Mouse (Mus musculus): ENCODE measurements around the gene Tjp1. TPM values are rescaled to one million over a fixed set of nuclear protein-coding genes. Genes with fewer than 3 reads are reported as not detected.
A peak's percentile ranks its signal among the peaks of the same experiment; 100 is the strongest.

Tjp1 gene
- polyA plus RNA-seq, 1 experiment from 2014 or later = 17.4 TPM

DNA sequence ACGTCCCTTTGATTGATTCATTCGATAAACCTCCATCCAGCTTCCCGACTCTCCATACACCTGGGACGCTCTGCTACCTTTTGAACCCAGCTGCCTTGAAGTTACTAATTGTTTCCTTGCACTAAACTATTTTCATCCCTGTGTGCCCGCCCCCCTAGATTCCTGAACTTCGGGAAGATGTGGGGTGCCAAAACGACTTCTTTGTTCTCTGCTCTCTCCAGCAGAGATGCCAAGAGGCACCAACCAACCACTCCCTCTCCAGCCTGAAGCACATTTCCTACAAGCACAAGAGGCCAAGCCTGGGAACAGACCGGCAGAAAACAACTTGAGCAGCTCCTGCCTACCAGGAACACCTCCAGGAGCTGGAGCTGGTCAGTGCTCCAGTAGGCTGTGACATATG lies 57.4 kb downstream of the Tjp1 start:
- H3K4me2 ChIP-seq (ENCODE audit: low read depth, low read length) = peak overlapping the region; percentile 43; the same call in 1 of the 2 replicates
- 24% methylated on average over 8 of the region's 8 CpGs for WGBS
- H3K36me3 ChIP-seq (ENCODE audit: control insufficient read depth, insufficient read depth, low read length) = no peaks in the 10 kb centered on the region
- no peak overlapping the region; the same call in 1 of the 2 replicates for H3K9ac ChIP-seq (ENCODE audit: low read depth, low read length)
- H3K4me1 ChIP-seq (ENCODE audit: control insufficient read depth, insufficient read depth, low read length) = peaks cover 22% of the 10 kb centered on the region
- H3K27ac ChIP-seq (ENCODE audit: low read length) = peak overlapping the region; percentile 82
- no peak for ATAC-seq
- no peaks in the 10 kb centered on the region for H3K27me3 ChIP-seq (replicated peaks; ENCODE audit: control insufficient read depth, insufficient read depth, low read length)
- H3K4me3 ChIP-seq (ENCODE audit: low read length) = no peak overlapping the region
- no peaks in the 10 kb centered on the region for H3K9me3 ChIP-seq (ENCODE audit: control insufficient read depth, low read length)

DNA sequence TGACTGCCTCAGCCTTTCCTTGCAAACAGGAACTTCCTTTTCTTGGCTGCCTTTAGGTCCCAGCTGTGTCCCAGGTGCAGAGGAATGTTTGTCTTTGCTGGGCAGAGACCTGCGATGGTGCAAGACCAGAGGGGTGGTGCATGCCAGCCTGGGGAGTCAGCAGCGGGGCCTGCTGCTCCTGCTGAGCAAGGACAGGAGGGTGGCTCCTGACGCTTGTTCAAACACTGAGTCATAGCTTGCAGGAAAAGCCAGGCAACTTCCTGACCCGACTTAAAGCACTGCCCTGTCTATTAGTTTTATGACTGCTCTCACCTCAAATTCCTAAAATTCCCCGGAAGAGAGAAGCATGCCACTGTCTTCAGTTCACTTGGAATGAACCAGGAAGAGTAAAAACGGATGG lies 57.9 kb downstream of the Tjp1 start:
- 5% methylated on average over 6 of the region's 6 CpGs for WGBS

DNA sequence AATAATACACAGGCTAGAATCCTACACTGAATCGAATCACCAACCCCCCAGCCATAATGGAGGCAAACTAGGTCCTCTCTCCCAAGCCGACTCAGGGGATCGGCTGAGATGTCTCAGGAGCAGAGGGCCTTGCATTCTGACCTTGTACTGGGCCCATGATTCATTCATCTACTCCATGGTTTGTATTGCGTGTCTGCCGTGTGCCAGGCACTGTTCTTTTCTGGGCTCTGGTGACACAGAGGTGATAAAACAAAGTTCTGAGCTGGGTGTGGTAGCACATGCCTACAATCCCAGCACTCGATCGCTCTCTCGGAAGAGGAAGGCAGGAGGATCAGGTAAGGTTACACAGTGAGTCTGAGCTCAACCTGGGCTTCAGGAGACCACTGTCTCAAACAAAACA lies 59.4 kb downstream of the Tjp1 start:
- 0 out of 2 replicates have a peak overlapping the region, but pooled peaks have one; percentile 38 for H3K9ac ChIP-seq (ENCODE audit: low read depth, low read length)
- H3K4me2 ChIP-seq (ENCODE audit: low read depth, low read length) = peak overlapping the region; percentile 16; the same call in 1 of the 2 replicates
- H3K4me1 ChIP-seq (ENCODE audit: control insufficient read depth, insufficient read depth, low read length) = peaks cover 25% of the 10 kb centered on the region
- peak overlapping the region; percentile 95 for H3K27ac ChIP-seq (ENCODE audit: low read length)
- no peaks in the 10 kb centered on the region for H3K9me3 ChIP-seq (ENCODE audit: control insufficient read depth, low read length)
- ATAC-seq = peak; percentile 79
- WGBS = 62% methylated on average over 8 of the region's 8 CpGs
- H3K36me3 ChIP-seq (ENCODE audit: control insufficient read depth, insufficient read depth, low read length) = no peaks in the 10 kb centered on the region
- H3K4me3 ChIP-seq (ENCODE audit: low read length) = no peak overlapping the region
- H3K27me3 ChIP-seq (replicated peaks; ENCODE audit: control insufficient read depth, insufficient read depth, low read length) = no peaks in the 10 kb centered on the region

More for the DNA sequence above, 57.9 kb downstream of the Tjp1 start:
- H3K27me3 ChIP-seq (replicated peaks; ENCODE audit: control insufficient read depth, insufficient read depth, low read length) = no peaks in the 10 kb centered on the region
- no peaks in the 10 kb centered on the region for H3K36me3 ChIP-seq (ENCODE audit: control insufficient read depth, insufficient read depth, low read length)
- peak overlapping the region; percentile 48 for H3K9ac ChIP-seq (ENCODE audit: low read depth, low read length)
- H3K4me1 ChIP-seq (ENCODE audit: control insufficient read depth, insufficient read depth, low read length) = peaks cover 25% of the 10 kb centered on the region
- H3K9me3 ChIP-seq (ENCODE audit: control insufficient read depth, low read length) = no peaks in the 10 kb centered on the region
- no peak overlapping the region for H3K4me3 ChIP-seq (ENCODE audit: low read length)
- H3K4me2 ChIP-seq (ENCODE audit: low read depth, low read length) = peak overlapping the region; percentile 43
- ATAC-seq = peak; percentile 83
- H3K27ac ChIP-seq (ENCODE audit: low read length) = peak overlapping the region; percentile 82

DNA sequence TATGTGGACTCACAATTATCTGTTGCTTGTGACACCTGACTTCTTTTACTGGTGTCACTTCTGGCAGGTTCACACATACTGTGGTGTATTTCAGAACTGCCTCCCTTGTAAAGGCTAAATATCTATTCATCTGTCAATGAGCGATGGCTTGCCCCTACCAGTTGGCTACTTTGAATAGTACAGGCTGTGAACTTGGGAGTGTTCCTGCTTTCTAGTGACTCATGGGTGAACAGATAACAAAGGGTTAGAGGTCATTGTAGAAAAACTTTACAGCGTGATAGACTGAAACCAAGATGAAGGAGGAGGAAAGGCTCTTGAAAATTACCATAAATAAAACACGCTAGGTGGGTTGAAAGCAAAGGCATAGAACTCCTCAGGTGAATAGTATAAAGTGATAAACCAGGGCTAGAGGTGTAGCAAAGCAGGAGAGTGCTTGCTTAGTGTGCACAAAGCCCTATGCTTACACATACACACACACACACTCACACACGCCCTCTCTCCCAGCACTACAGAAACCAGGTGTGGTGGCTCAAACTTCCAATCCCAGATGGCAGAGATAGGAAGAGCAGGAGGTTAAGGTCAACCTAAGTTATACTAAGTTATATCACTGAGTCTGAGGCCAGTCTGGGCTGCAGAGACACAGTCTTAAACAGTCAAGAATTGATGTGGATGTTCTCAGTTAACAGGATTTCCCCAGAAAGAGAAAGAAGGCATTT lies 60.1 kb downstream of the Tjp1 start:
- peak overlapping the region; percentile 16; the same call in 1 of the 2 replicates for H3K4me2 ChIP-seq (ENCODE audit: low read depth, low read length)
- ATAC-seq = peak; percentile 76
- 0 out of 2 replicates have a peak overlapping the region, but pooled peaks have one; percentile 38 for H3K9ac ChIP-seq (ENCODE audit: low read depth, low read length)
- H3K4me3 ChIP-seq (ENCODE audit: low read length) = no peak overlapping the region
- 49% methylated on average over 4 of the region's 4 CpGs for WGBS
- H3K27ac ChIP-seq (ENCODE audit: low read length) = peak overlapping the region; percentile 95
- H3K36me3 ChIP-seq (ENCODE audit: control insufficient read depth, insufficient read depth, low read length) = no peaks in the 10 kb centered on the region
- no peaks in the 10 kb centered on the region for H3K9me3 ChIP-seq (ENCODE audit: control insufficient read depth, low read length)
- no peaks in the 10 kb centered on the region for H3K27me3 ChIP-seq (replicated peaks; ENCODE audit: control insufficient read depth, insufficient read depth, low read length)
- H3K4me1 ChIP-seq (ENCODE audit: control insufficient read depth, insufficient read depth, low read length) = peaks cover 25% of the 10 kb centered on the region

DNA sequence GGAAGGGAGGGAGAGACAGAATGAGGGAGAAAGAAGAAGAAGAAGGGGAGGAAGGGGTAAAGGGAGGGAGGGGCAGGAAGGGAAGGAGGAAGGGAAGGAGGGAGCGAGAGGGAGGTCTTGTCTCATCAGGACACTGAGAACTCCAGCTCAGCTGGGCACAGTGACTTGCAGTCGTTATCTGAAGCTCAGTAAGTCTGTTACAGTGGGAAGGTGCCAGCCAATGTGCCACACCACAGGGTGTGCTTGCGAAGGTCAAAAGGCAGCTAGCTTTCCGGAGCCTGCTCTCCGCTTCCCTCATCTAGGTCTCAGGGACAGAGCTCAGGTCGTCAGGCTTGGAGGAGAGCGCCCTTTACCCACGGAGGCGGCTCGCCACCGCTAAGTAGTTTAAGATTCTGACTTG lies 61.4 kb downstream of the Tjp1 start:
- WGBS = 50% methylated on average over 11 of the region's 11 CpGs
- H3K9ac ChIP-seq (ENCODE audit: low read depth, low read length) = no peak overlapping the region
- no peak for ATAC-seq

DNA sequence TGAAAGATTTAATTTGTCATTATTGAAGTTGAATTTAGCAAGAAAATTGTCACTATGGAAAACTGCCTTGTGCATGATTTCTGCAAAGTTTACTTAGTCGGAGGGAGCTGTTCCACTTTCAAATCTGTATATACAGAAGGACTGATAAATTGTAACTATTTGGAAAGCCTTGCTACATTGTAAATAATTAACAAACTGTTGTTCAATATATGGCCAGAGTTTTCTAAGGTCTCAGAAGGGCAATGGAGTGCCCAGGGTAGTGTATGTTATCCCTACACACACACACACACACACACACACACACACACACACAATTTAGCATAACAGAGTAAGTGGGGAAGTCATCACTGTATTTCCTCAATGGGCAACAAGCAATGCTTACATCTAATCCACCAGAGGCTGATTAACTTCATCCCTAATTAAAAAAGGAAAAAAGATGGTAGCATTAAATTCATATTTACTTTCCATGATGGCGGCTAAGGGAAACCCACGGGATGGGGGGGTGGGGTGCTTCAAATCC lies 63.0 kb downstream of the Tjp1 start:
- 58% methylated on average over 3 of the region's 3 CpGs for WGBS
- H3K4me3 ChIP-seq (ENCODE audit: low read length) = no peak overlapping the region

More for the DNA sequence above, 61.4 kb downstream of the Tjp1 start:
- Histone ChIP-seq H3K27ac (ENCODE audit: low read length) (peak overlapping the region; percentile 33), H3K9me3 (ENCODE audit: control insufficient read depth, low read length) (no peaks in the 10 kb centered on the region), H3K36me3 (ENCODE audit: control insufficient read depth, insufficient read depth, low read length) (no peaks in the 10 kb centered on the region), H3K4me3 (ENCODE audit: low read length) (no peak overlapping the region), H3K4me2 (ENCODE audit: low read depth, low read length) (no peak overlapping the region), H3K27me3 (replicated peaks; ENCODE audit: control insufficient read depth, insufficient read depth, low read length) (no peaks in the 10 kb centered on the region), H3K4me1 (ENCODE audit: control insufficient read depth, insufficient read depth, low read length) (peaks cover 25% of the 10 kb centered on the region)

DNA sequence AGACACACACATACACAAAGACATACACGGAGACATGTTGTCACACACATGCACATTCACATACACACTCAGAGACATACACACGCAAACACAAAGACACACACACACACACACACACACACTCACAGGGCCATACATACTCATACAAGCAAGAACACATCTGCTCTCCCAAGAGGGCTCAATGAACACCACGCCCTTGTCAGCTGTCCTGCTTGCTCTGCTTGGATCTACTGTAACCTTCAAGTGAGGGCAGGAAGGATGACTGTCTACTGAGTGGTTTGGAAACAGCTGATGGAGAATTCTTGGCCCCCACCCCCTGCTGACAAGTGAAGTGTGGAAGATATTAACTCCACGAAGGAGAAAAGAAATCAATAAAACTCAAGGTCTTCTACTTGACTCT lies 64.1 kb downstream of the Tjp1 start:
- Histone ChIP-seq H3K4me2 (ENCODE audit: low read depth, low read length) (no peak overlapping the region), H3K27ac (ENCODE audit: low read length) (no peak overlapping the region), H3K4me3 (ENCODE audit: low read length) (no peak overlapping the region), H3K9me3 (ENCODE audit: control insufficient read depth, low read length) (no peaks in the 10 kb centered on the region), H3K27me3 (replicated peaks; ENCODE audit: control insufficient read depth, insufficient read depth, low read length) (no peaks in the 10 kb centered on the region), H3K9ac (ENCODE audit: low read depth, low read length) (no peak overlapping the region), H3K4me1 (ENCODE audit: control insufficient read depth, insufficient read depth, low read length) (peaks cover 10% of the 10 kb centered on the region), H3K36me3 (ENCODE audit: control insufficient read depth, insufficient read depth, low read length) (no peaks in the 10 kb centered on the region)
- ATAC-seq = no peak
- WGBS = 76% methylated on average over 4 of the region's 4 CpGs

More for the DNA sequence above, 63.0 kb downstream of the Tjp1 start:
- no peak overlapping the region for H3K4me2 ChIP-seq (ENCODE audit: low read depth, low read length)
- no peak overlapping the region for H3K27ac ChIP-seq (ENCODE audit: low read length)
- no peak overlapping the region for H3K9ac ChIP-seq (ENCODE audit: low read depth, low read length)
- no peaks in the 10 kb centered on the region for H3K27me3 ChIP-seq (replicated peaks; ENCODE audit: control insufficient read depth, insufficient read depth, low read length)
- ATAC-seq = no peak
- H3K36me3 ChIP-seq (ENCODE audit: control insufficient read depth, insufficient read depth, low read length) = no peaks in the 10 kb centered on the region
- H3K9me3 ChIP-seq (ENCODE audit: control insufficient read depth, low read length) = no peaks in the 10 kb centered on the region
- H3K4me1 ChIP-seq (ENCODE audit: control insufficient read depth, insufficient read depth, low read length) = peaks cover 16% of the 10 kb centered on the region

DNA sequence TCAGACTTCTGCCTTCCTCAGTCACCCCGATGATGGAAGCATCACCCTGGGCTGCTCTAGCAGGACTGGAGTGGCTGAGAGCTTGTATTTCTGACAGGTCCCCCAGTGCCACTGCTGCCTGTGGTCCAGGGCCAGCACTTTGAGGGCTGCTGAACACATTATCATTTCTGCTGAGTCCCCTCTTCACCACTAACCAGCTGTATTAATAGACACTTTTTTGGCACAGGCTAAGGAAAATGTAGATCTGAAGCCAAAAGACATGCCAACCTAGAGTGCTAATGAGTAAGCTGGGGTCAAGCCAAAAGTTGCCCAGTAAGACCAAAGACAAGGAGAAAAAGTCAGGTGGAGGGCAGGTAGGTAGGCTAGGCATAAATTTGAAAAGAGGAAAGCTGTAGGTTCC lies 66.2 kb downstream of the Tjp1 start:
- Histone ChIP-seq H3K4me3 (ENCODE audit: low read length) (no peak overlapping the region), H3K27me3 (replicated peaks; ENCODE audit: control insufficient read depth, insufficient read depth, low read length) (no peaks in the 10 kb centered on the region), H3K4me2 (ENCODE audit: low read depth, low read length) (no peak overlapping the region), H3K9me3 (ENCODE audit: control insufficient read depth, low read length) (no peaks in the 10 kb centered on the region), H3K27ac (ENCODE audit: low read length) (no peak overlapping the region), H3K4me1 (ENCODE audit: control insufficient read depth, insufficient read depth, low read length) (0 out of 2 replicates have a peak, but pooled peaks cover 7% of the 10 kb centered on the region), H3K36me3 (ENCODE audit: control insufficient read depth, insufficient read depth, low read length) (no peaks in the 10 kb centered on the region), H3K9ac (ENCODE audit: low read depth, low read length) (no peak overlapping the region)
- 100% methylated on average over 1 of the region's 1 CpGs for WGBS
- no peak for ATAC-seq

DNA sequence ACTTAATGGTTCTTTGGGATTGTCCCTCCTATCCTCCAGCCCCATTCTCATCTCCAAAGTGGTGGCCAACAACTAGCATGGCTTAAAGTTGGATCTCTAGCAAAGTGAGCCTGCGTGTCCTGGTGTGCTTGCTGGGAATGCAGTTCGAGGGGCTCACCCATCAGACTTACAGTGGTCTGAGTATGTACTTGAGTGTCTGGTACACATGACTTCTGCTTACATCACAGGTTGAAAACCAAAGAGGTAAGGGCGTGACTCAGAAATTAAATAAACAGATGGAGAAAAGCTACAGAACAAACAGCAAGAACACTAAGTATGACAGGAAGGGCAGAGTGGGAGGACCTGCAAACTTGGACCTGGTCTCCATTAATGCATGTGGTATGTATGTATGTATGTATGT lies 67.4 kb downstream of the Tjp1 start:
- Histone ChIP-seq H3K4me2 (ENCODE audit: low read depth, low read length) (no peak overlapping the region), H3K27ac (ENCODE audit: low read length) (no peak overlapping the region), H3K4me3 (ENCODE audit: low read length) (no peak overlapping the region), H3K36me3 (ENCODE audit: control insufficient read depth, insufficient read depth, low read length) (no peaks in the 10 kb centered on the region), H3K4me1 (ENCODE audit: control insufficient read depth, insufficient read depth, low read length) (0 out of 2 replicates have a peak, but pooled peaks cover 3% of the 10 kb centered on the region), H3K9ac (ENCODE audit: low read depth, low read length) (no peak overlapping the region), H3K27me3 (replicated peaks; ENCODE audit: control insufficient read depth, insufficient read depth, low read length) (no peaks in the 10 kb centered on the region), H3K9me3 (ENCODE audit: control insufficient read depth, low read length) (no peaks in the 10 kb centered on the region)
- ATAC-seq = no peak
- 84% methylated on average over 3 of the region's 3 CpGs for whole genome bisulfite sequencing
